Mouse (Mus musculus) kidney, postnatal 0 days (tissue): ENCODE results near the gene Cd9. TPM values are rescaled to one million over a fixed set of nuclear protein-coding genes. Genes with fewer than 3 reads are reported as not detected.

ENCODE experiments used
- ATAC-seq: fragments of 200-750 bp; cut with Nextera tagmentation; replicated peaks from 2 replicates; pipeline ENCODE4 v1.8.0; 2017; ENCODE audit warnings: low read depth, moderate number of reproducible peaks, moderate TSS enrichment, moderate library complexity; ENCODE audit not compliant: low FRiP score
- DNase-seq: peaks from one replicate; pipeline ENCODE4 v3.0.0-alpha.2; 2016; ENCODE audit warnings: low spot score
- H3K27ac ChIP-seq: fragments of 300-500 bp; sonication (generic); 2 replicates; pipeline ENCODE4 v1.5.1; 2014; ENCODE audit warnings: mild to moderate bottlenecking
- H3K27me3 ChIP-seq: fragments of 300-500 bp; sonication (generic); 2 replicates; pipeline ENCODE4 v1.6.1; 2014; ENCODE audit warnings: low read length, mixed read lengths; ENCODE audit not compliant: insufficient read depth
- H3K36me3 ChIP-seq: fragments of 300-500 bp; sonication (generic); 2 replicates; pipeline ENCODE4 v1.6.1; 2014; ENCODE audit warnings: low read length, mixed read lengths; ENCODE audit not compliant: insufficient read depth
- H3K4me1 ChIP-seq: fragments of 300-500 bp; sonication (generic); replicated peaks from 2 replicates; pipeline ENCODE4 v1.6.1; 2014; ENCODE audit warnings: antibody characterized with exemption, low read length, mixed read lengths; ENCODE audit not compliant: insufficient read depth
- H3K4me2 ChIP-seq: fragments of 300-500 bp; sonication (generic); 2 replicates; pipeline ENCODE4 v1.6.1; 2014; ENCODE audit warnings: mild to moderate bottlenecking, low read length, moderate library complexity, mixed read lengths
- H3K4me3 ChIP-seq: fragments of 300-500 bp; sonication (generic); replicated peaks from 2 replicates; pipeline ENCODE4 v1.5.1; 2014; ENCODE audit warnings: low read depth, low read length
- H3K9ac ChIP-seq: fragments of 300-500 bp; sonication (generic); 2 replicates; pipeline ENCODE4 v1.6.1; 2014; ENCODE audit warnings: low read depth, low read length
- H3K9me3 ChIP-seq: fragments of 300-500 bp; sonication (generic); replicated peaks from 2 replicates; pipeline ENCODE4 v1.6.1; 2016; ENCODE audit warnings: low read length, inconsistent platforms, mixed read lengths
- CTCF ChIP-seq: IDR thresholded peaks from 2 replicates; pipeline ENCODE4 v1.5.1; 2016; ENCODE audit warnings: antibody characterized with exemption, low read depth, mild to moderate bottlenecking, moderate library complexity
- WGBS: fragments of 180-500 bp; shearing (Covaris S2); extraction: QIAGEN DNeasy Blood & Tissue Kit; methylation state at CpG from one replicate; pipeline ENCODE4 v1.1.7; 2014; 5-methylcytosine and 5-hydroxymethylcytosine counted together
- polyA plus RNA-seq: library from polyadenylated mRNA; unstranded; fragments of >200 nt; fragmentation: Nextera tagmentation; extraction: Ambion mirVana; gene quantifications from 2 replicates; pipeline ENCODE4 v1.2.1, GENCODE M21; 2015

Cd9 gene
- polyA plus RNA-seq, 1 experiment from 2014 or later: 278 TPM

DNA sequence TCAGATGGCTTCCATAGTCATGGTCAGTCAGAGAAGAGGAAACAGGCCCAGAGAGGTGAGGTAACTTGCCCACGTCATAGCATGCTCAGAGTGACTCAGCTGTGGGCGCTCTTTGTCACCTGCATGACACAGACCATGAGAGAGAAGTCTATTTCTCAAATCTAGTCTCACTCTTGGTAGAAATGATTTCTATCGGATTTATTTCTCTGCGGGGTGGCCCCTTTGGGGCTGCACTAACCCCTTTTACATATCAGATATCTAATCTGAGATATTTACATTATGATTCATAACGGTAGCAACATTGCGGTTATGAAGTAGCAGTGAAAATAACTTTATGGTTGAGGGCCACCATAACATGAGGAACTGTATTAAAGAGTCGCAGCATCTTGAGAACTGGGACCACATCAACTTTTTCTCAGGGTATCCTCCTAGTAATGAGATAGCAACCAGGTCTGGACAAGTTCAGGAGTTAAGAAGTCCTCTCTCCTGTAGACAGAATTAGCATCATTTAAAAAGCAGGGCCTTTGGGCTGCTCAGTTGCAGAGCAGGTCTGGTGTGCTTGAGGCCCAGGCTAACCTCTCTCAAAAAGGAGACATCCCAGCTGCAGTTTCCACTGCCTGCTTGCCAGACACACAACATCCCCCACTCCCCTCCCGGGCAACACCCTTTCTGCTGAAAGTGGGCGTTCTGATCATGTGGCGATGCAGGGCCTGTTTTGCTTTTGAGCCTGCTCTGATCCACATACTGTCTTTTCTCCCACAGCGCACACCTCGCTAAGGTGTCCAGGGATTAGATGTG is 10.9 kb downstream of the Cd9 start:
- WGBS: 77% methylated on average over 12 of the region's 12 CpGs
- H3K27ac ChIP-seq: no peak overlapping the region
- H3K9ac ChIP-seq: no peak overlapping the region
- no peak overlapping the region for H3K4me2 ChIP-seq
- TF ChIP-seq CTCF: no peak
- peaks cover 35% of the 10 kb centered on the region for H3K4me1 ChIP-seq
- DNase-seq: no peak
- ATAC-seq: no peak
- H3K27me3 ChIP-seq: no peaks in the 10 kb centered on the region
- no peak overlapping the region for H3K4me3 ChIP-seq
- H3K9me3 ChIP-seq: no peaks in the 10 kb centered on the region
- no peaks in the 10 kb centered on the region for H3K36me3 ChIP-seq

DNA sequence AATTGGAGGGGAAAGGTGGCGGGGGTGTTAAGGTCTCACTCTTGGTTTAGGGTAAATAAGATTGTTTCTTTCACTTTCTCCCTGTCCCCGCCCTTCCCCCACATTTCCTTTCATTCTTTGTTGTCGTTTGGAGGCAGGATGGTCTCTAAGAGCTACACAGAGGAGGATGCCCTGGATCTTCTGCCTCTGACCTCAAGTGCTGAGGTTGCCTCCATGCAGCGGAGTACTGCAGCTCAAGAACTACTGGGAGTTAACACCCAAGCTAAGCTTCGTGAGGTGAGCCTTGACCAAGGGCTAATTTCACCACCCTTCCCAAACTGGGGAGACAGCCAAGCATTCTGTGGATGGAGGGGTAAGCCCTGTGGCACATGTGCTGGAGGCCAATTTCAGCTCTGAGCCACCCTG is 12.2 kb downstream of the Cd9 start:
- Histone ChIP-seq H3K4me1 (peaks cover 35% of the 10 kb centered on the region), H3K27me3 (no peaks in the 10 kb centered on the region), H3K9me3 (no peaks in the 10 kb centered on the region), H3K27ac (peak overlapping the region; percentile 82), H3K4me3 (no peak overlapping the region), H3K36me3 (no peaks in the 10 kb centered on the region), H3K9ac (no peak overlapping the region), H3K4me2 (no peak overlapping the region)
- WGBS: 48% methylated on average over 5 of the region's 5 CpGs
- no peak for ATAC-seq
- peak; percentile 61 for DNase-seq
- TF ChIP-seq CTCF: no peak

DNA sequence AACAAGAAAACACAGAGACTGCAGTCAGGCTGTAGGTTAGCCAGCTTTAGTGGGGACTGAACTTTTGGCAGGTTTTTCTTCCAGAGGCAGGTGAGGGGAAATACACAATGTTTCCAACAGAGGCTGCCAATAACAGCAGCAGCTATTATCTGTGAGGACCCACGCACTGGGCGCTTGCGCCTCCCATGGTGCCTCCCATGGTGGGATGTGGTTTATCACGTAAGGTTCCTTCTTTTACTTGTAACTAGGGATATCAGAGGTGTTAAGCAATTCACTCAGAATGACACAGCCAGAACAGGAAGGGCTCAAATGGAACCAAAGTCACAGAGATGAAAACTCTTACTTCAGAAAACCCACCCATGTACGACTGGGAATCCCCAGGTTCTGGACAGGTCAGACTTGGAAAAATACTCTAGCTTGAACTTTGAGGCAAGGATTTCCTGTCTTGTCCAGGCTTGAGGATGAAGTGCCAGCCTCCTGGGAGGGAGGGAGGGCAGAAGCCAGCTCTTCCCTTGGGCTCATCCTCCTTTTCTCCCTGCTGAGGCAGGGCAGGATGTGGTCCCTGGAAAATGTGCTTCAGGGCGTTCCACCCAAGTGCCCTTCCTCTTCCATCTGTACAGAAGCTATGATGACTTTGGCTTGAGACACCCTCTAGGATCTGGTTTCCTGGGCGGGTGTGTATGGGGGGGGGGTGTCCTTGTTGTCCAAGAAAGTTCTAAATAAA is 12.8 kb downstream of the Cd9 start:
- H3K36me3 ChIP-seq: no peaks in the 10 kb centered on the region
- ATAC-seq: no peak; the same call in 1 of the 2 replicates

DNA sequence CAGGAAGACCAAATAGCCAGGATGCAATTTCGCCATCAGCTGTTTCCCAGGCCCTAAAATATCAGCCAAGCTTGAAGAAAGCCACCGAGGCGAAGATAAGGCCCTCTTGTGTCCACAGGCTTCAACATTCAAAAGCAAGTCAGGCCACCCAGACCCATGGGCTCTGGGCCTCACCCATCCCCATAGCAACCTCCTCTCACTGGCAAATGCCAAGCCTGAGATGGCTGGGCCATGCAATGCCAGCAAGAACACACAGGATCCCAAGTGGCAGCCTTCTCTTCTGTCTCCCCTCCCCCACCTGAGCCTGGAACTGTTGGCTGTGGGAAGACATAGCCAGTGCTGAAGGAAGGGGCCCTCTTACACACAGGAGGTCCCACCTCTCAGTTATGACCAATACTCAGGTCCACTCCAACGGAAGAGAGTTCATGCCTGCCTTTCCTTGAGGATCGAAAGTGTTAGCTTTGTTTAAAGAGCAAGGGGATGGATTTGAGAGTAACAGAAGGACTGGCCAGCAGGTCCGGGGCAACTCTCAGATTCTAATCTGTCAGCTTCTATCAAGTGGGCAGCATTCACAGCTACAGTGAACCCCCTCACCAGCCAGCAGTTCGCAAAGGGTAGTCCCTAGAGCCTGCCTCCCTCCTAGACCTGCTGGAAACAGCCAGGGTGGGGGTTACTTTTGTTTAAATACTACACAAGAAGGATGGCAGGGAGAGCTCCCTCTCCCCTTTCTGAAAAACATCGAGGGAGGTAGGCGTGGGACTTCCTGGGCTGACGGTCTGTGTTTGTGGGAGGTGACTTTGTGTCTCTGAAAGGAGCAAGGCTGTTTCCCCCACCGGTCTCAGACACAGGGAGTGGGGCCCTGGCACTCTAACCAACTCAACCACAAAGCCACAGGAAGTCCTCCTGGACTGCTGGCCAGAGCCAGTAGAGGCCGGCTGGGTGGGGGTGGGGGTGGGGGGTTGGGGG is 13.9 kb downstream of the Cd9 start:
- TF ChIP-seq CTCF: no peak
- DNase-seq (peak; percentile 50), ATAC-seq (peak; percentile 35; the same call in 1 of the 2 replicates)
- WGBS: 24% methylated on average over 11 of the region's 12 CpGs
- Histone ChIP-seq H3K4me2 (peak overlapping the region; percentile 25; the same call in 1 of the 2 replicates), H3K27ac (peak overlapping the region; percentile 82), H3K9me3 (no peaks in the 10 kb centered on the region), H3K9ac (peak overlapping the region; percentile 32; the same call in 1 of the 2 replicates), H3K27me3 (no peaks in the 10 kb centered on the region), H3K36me3 (no peaks in the 10 kb centered on the region), H3K4me1 (peaks cover 44% of the 10 kb centered on the region), H3K4me3 (no peak overlapping the region)

More for the DNA sequence above, 12.8 kb downstream of the Cd9 start:
- 39% methylated on average over 7 of the region's 7 CpGs for WGBS
- Histone ChIP-seq H3K9me3 (no peaks in the 10 kb centered on the region), H3K27ac (peak overlapping the region; percentile 82), H3K4me1 (peaks cover 40% of the 10 kb centered on the region), H3K27me3 (no peaks in the 10 kb centered on the region), H3K9ac (no peak overlapping the region), H3K4me3 (no peak overlapping the region), H3K4me2 (no peak overlapping the region)
- TF ChIP-seq CTCF: no peak
- DNase-seq: peak; percentile 69

DNA sequence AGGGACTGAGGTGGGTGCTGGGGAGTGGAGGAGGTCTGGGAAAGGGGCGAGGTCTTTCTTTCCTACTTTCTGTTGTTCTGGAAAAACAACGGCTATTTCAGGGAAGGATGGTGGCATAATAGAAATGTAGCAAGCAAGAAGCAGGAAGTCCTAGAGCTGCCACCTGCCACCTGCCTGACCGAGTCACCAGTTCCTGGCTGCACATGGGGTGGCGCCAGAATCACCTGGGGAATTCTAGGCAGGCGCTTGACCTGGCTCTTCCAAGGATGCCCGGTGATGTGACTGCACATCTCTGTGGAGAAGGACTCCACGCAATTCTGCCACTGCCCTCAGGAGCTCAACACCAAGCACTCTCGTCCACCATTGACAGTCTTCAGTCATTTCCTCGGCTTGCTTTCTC is 15.2 kb downstream of the Cd9 start:
- Histone ChIP-seq H3K4me3 (no peak overlapping the region), H3K36me3 (no peaks in the 10 kb centered on the region), H3K4me1 (peaks cover 51% of the 10 kb centered on the region), H3K4me2 (no peak overlapping the region), H3K27me3 (no peaks in the 10 kb centered on the region), H3K9ac (no peak overlapping the region), H3K9me3 (no peaks in the 10 kb centered on the region), H3K27ac (0 out of 2 replicates have a peak overlapping the region, but pooled peaks have one; percentile 82)
- 84% methylated on average over 9 of the region's 9 CpGs for WGBS
- ATAC-seq (no peak), DNase-seq (no peak)
- TF ChIP-seq CTCF: no peak
